In genomic region chr13:21215275-21215983, GRCm38 (mm10) we compare ENCODE assay signal across 8 mouse cellular contexts. TPM values are rescaled to one million over a fixed set of nuclear protein-coding genes. Genes with fewer than 3 reads are reported as not detected.
DNase-seq lines count a peak whose midpoint lies in the region; ATAC-seq and TF ChIP-seq lines count a peak whose summit lies in the region.

No protein-coding gene starts in this region.

- in situ Hi-C loops in ES-E14 (cut with MboI; ENCODE audit: low sequenced_read_pairs in 2 of 2, unreplicated experiment in 2 of 2) = no loop called here

- H3K4me1 ChIP-seq in ES-E14 (ENCODE audit: control insufficient read depth in 2 of 2, insufficient read depth in 2 of 2, low read length in 2 of 2, poor library complexity in 1 of 2) = peaks cover 0 to 3% of the 10 kb centered on the region in 2 experiments; a peak in 1 of 4 replicates
- peaks cover 7% of the 10 kb centered on the region; the same call in 1 of the 2 replicates for H3K4me1 ChIP-seq in heart, embryonic 15.5 days (replicated peaks)
- peaks cover 2 to 9% of the 10 kb centered on the region in 2 experiments; a peak in 1 of 4 replicates for H3K4me1 ChIP-seq in liver, embryonic 14.5 days (replicated peaks; ENCODE audit: control insufficient read depth in 2 of 2, insufficient read depth in 2 of 2, low read length in 1 of 2)
- H3K4me1 ChIP-seq in neural tube, embryonic 11.5 days (ENCODE audit: control insufficient read depth, insufficient read depth, low read length) = no peaks in the 10 kb centered on the region

- TF ChIP-seq CTCF in brain, embryonic 14.5 days (IDR thresholded peaks at IDR 0.05; ENCODE audit: borderline replicate concordance, extremely low read depth, insufficient read depth, insufficient read length) = no peak
- no peak for TF ChIP-seq CTCF in liver, embryonic 14.5 days (IDR thresholded peaks at IDR 0.05; ENCODE audit: low read depth)

- no peak overlapping the region for H3K9ac ChIP-seq in ES-E14 (ENCODE audit: insufficient read depth, low read depth, low read length, poor library complexity, severe bottlenecking)
- H3K9ac ChIP-seq in heart, embryonic 15.5 days = no peak overlapping the region
- peak overlapping the region; percentile 51 for H3K9ac ChIP-seq in liver, embryonic 14.5 days (replicated peaks)
- H3K9ac ChIP-seq in neural tube, embryonic 11.5 days (ENCODE audit: low read length) = no peak overlapping the region

- TF ChIP-seq EP300 in liver, embryonic 14.5 days (IDR thresholded peaks at IDR 0.05; ENCODE audit: low read depth) = no peak

- DNase-seq in ES-E14 (ENCODE audit: low read depth, low spot score) = peak; percentile 75
- peak; percentile 75 for DNase-seq in brain, embryonic 14.5 days (ENCODE audit: low read depth)
- DNase-seq in kidney, postnatal 25 days = peak; percentile 4 to 56
- peak; percentile 56 to 68 (median 62) for DNase-seq in liver, embryonic 14.5 days (ENCODE audit: low read depth in 3 of 3, low spot score in 3 of 3)
- DNase-seq in neural tube, embryonic 11.5 days (ENCODE audit: low spot score) = peak; percentile 80
- DNase-seq in thymus, postnatal 36 days = peak; percentile 15 to 29

- ATAC-seq in erythroid progenitor cell, adult 5-6 weeks (replicated peaks; ENCODE audit: low FRiP score, poor library complexity, severe bottlenecking) = 0 out of 2 replicates have a peak, but pooled peaks have one; percentile 49
- ATAC-seq in heart, embryonic 15.5 days (replicated peaks; ENCODE audit: insufficient number of reproducible peaks, insufficient read depth, low FRiP score, low read depth) = 0 out of 2 replicates have a peak, but pooled peaks have one; percentile 50
- ATAC-seq in liver, embryonic 14.5 days (ENCODE audit: insufficient read depth) = peak; percentile 88
- ATAC-seq in neural tube, embryonic 11.5 days (ENCODE audit: insufficient read depth, low FRiP score, low TSS enrichment) = peak; percentile 61; the same call in 1 of the 2 replicates

- no peak overlapping the region for H3K27ac ChIP-seq in ES-E14 (ENCODE audit: insufficient read depth, low read depth, low read length, poor library complexity, severe bottlenecking)
- no peak overlapping the region for H3K27ac ChIP-seq in heart, embryonic 15.5 days
- no peak overlapping the region for H3K27ac ChIP-seq in liver, embryonic 14.5 days
- H3K27ac ChIP-seq in neural tube, embryonic 11.5 days (ENCODE audit: low read depth, low read length) = no peak overlapping the region

- H3K27me3 ChIP-seq in heart, embryonic 15.5 days = no peaks in the 10 kb centered on the region
- no peaks in the 10 kb centered on the region for H3K27me3 ChIP-seq in liver, embryonic 14.5 days (ENCODE audit: control insufficient read depth, insufficient read depth, low read length)
- H3K27me3 ChIP-seq in neural tube, embryonic 11.5 days (ENCODE audit: control insufficient read depth, insufficient read depth, low read length) = no peaks in the 10 kb centered on the region

- no peaks in the 10 kb centered on the region for H3K36me3 ChIP-seq in ES-E14 (ENCODE audit: control insufficient read depth, insufficient read depth, low read length, poor library complexity, severe bottlenecking)
- no peaks in the 10 kb centered on the region for H3K36me3 ChIP-seq in heart, embryonic 15.5 days
- H3K36me3 ChIP-seq in liver, embryonic 14.5 days (replicated peaks; ENCODE audit: control insufficient read depth, insufficient read depth, low read depth) = no peaks in the 10 kb centered on the region
- H3K36me3 ChIP-seq in neural tube, embryonic 11.5 days (ENCODE audit: control insufficient read depth, insufficient read depth, low read length) = no peaks in the 10 kb centered on the region

- H3K4me2 ChIP-seq in heart, embryonic 15.5 days = peak overlapping the region; percentile 61
- peak overlapping the region; percentile 81 for H3K4me2 ChIP-seq in liver, embryonic 14.5 days (ENCODE audit: low read depth)
- peak overlapping the region; percentile 34 for H3K4me2 ChIP-seq in neural tube, embryonic 11.5 days (ENCODE audit: low read depth)

- no peak for TF ChIP-seq POLR2A in brain, embryonic 14.5 days (IDR thresholded peaks at IDR 0.05; ENCODE audit: borderline replicate concordance, extremely low read depth, insufficient read depth, insufficient read length, poor library complexity, severe bottlenecking)

- WGBS in heart, embryonic 15.5 days = 2% methylated on average over 20 of the region's 20 CpGs
- under 1% methylated on average over 20 of the region's 20 CpGs for WGBS in liver, embryonic 14.5 days (ENCODE audit: insufficient replicate concordance)
- WGBS in neural tube, embryonic 11.5 days = 1% methylated on average over 20 of the region's 20 CpGs

- no peaks in the 10 kb centered on the region for H3K9me3 ChIP-seq in ES-E14 (ENCODE audit: control insufficient read depth, insufficient read depth, low read depth, low read length)
- no peaks in the 10 kb centered on the region for H3K9me3 ChIP-seq in heart, embryonic 15.5 days (replicated peaks)
- H3K9me3 ChIP-seq in liver, embryonic 14.5 days (ENCODE audit: control insufficient read depth, low read length) = peaks cover 3% of the 10 kb centered on the region; the same call in 1 of the 2 replicates
- 0 out of 2 replicates have a peak, but pooled peaks cover 6% of the 10 kb centered on the region for H3K9me3 ChIP-seq in neural tube, embryonic 11.5 days (ENCODE audit: control insufficient read depth, low read length)

- peak overlapping the region; percentile 67 to 68 for H3K4me3 ChIP-seq in ES-E14 (ENCODE audit: insufficient read depth in 1 of 2, low read depth in 1 of 2, low read length in 2 of 2, poor library complexity in 1 of 2, severe bottlenecking in 1 of 2)
- H3K4me3 ChIP-seq in heart, embryonic 15.5 days = peak overlapping the region; percentile 46
- peak overlapping the region; percentile 57 to 75 for H3K4me3 ChIP-seq in liver, embryonic 14.5 days (ENCODE audit: insufficient read depth in 1 of 2, low read depth in 2 of 2, low read length in 2 of 2)
- peak overlapping the region; percentile 25 for H3K4me3 ChIP-seq in neural tube, embryonic 11.5 days (ENCODE audit: low read depth, low read length)

TF ChIP-seq in ES-E14, 5 proteins besides CTCF, POLR2A, EP300 and RAD21:
- TF ChIP-seq CHD2 (IDR thresholded peaks at IDR 0.05; ENCODE audit: low read depth, low read length) (no peak), HCFC1 (IDR thresholded peaks at IDR 0.05; ENCODE audit: borderline replicate concordance, insufficient read depth, low read length) (no peak), ZNF384 (IDR thresholded peaks at IDR 0.05; ENCODE audit: low read depth, low read length) (no peak), ZC3H11A (IDR thresholded peaks at IDR 0.05; ENCODE audit: borderline replicate concordance, low read depth, low read length) (no peak), MAFK (IDR thresholded peaks at IDR 0.05; ENCODE audit: insufficient read depth, low read depth, low read length) (peak; percentile 79)

RNA-seq across cellular contexts. Expression of gene Trim27, which starts 36.2 kb away (rescaled TPM):
- 115 and 128 TPM in 2 replicates for total RNA-seq in ES-E14 (2012; rRNA removed)
- polyA plus RNA-seq in brain, embryonic 14.5 days (2012; rRNA removed) = 67.8 and 78.2 TPM in 2 replicates
- 29.6 and 37.3 TPM in 2 replicates for total RNA-seq in erythroid progenitor cell, adult 5-6 weeks (2015; ENCODE audit: low replicate concordance)
- 60.8 and 61.5 TPM in 2 replicates for total RNA-seq in erythroid progenitor cell, adult 5-6 weeks (2017; ENCODE audit: low replicate concordance)
- polyA plus RNA-seq in heart, embryonic 15.5 days (2015; fragmentation: Nextera tagmentation; extraction: Ambion mirVana) = 61.4 and 84.7 TPM in 2 replicates
- polyA plus RNA-seq in liver, embryonic 14.5 days (2012; rRNA removed) = 28.0 and 36.9 TPM in 2 replicates
- polyA plus RNA-seq in liver, embryonic 14.5 days (2014; fragmentation: Nextera tagmentation; extraction: Ambion mirVana) = 50.9 and 56.1 TPM in 2 replicates
- 150 and 160 TPM in 2 replicates for polyA plus RNA-seq in neural tube, embryonic 11.5 days (2014; fragmentation: Nextera tagmentation; extraction: Ambion mirVana)

Comparison
In these comparisons a context has a peak if more than half of its experiments do, and no peak if none do; other contexts are left out.
1. DNase-seq: peak in every context shown above with its lines; median percentile 80 in neural tube, embryonic 11.5 days; 75 in ES-E14; 75 in brain, embryonic 14.5 days; 62 in liver, embryonic 14.5 days; 30 in kidney, postnatal 25 days; 22 in thymus, postnatal 36 days.